Mouse (Mus musculus): ENCODE data around the gene Kcnip2. TPM values are rescaled to one million over a fixed set of nuclear protein-coding genes. Genes with fewer than 3 reads are reported as not detected.

Gene Kcnip2
- total RNA-seq, 1 experiment from 2014 or later: not detected

- ATAC-seq (replicated peaks in 1 of 2; ENCODE audit: insufficient read depth in 1 of 2, low FRiP score in 2 of 2, low TSS enrichment in 1 of 2, low read depth in 1 of 2, poor library complexity in 2 of 2, severe bottlenecking in 2 of 2): no peak
Observed at GRCm38 (mm10) chr19:45748206-45748605, 67.7 kb downstream of the Kcnip2 start.

DNA sequence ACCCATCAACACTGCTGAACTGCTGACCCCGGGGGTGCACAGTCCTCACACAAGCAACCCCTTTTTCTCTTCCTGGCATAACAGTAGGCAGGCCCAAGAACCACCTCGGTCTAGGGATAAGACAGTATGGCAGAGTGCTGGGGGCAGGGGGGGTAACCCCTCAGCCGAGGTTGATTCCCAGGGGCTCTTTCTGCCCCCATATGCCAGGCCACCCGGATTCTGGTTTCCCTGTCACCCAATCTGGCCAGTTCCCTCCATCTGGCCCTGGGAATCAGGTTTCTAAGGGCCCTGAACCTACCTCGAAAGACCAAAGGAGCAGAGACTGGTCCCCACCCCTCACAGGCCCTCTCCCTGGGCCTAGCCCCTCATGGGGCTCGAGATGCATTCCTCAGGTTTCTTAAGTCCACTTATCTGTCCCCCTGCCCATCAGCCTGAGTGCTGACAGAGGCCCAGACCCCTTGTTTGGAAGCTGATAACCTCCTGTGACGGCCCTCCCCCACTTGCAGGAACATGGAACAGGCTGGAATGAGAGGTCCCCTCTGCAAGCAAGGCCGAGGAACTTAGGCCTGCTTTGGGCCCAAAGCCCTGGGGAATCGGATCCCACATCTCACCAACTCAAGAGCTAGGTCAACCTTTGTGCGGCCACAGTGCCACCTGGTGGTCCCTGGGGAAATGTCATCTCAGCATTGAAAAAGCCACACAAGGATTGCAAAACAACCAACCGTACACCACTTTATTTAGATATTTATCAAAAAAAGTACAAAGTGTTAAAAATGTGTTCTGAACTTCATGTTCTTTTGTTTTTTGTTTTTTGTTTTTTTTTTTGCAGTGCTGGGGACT lies 68.6 kb downstream of the Kcnip2 start:
- ATAC-seq (replicated peaks in 1 of 2; ENCODE audit: insufficient read depth in 1 of 2, low FRiP score in 2 of 2, low TSS enrichment in 1 of 2, low read depth in 1 of 2, poor library complexity in 2 of 2, severe bottlenecking in 2 of 2): peak; percentile 44 to 52; a peak in 2 of 4 replicates

GRCm38 (mm10) chr19:45746153-45747020 lies 69.5 kb downstream of the Kcnip2 start:
- peak; percentile 27 to 65; a peak in 3 of 4 replicates for ATAC-seq (replicated peaks in 1 of 2; ENCODE audit: insufficient read depth in 1 of 2, low FRiP score in 2 of 2, low TSS enrichment in 1 of 2, low read depth in 1 of 2, poor library complexity in 2 of 2, severe bottlenecking in 2 of 2)

- ATAC-seq (replicated peaks in 1 of 2; ENCODE audit: insufficient read depth in 1 of 2, low FRiP score in 2 of 2, low TSS enrichment in 1 of 2, low read depth in 1 of 2, poor library complexity in 2 of 2, severe bottlenecking in 2 of 2): no peak
Observed at GRCm38 (mm10) chr19:45745344-45746152, 70.3 kb downstream of the Kcnip2 start.

DNA sequence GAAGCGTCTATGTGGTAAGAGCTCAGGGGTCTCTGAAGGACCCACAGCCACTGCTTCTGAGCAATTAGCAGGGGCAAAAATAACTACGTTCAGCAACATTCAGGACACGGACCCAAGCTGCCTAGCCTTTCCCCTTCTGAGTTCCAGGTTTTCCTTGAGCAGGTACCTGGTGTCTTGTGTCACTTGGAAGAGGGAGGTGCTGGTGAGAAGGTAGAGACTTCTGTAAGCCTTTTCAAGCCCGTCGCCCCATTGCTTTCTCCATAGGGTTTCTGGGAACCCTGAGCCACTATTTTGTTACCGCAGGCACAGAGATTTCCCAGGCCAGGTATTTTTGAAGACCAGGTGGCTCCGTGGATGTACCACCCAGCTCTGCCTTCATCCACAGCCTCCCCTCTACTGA lies 72.2 kb downstream of the Kcnip2 start:
- no peak for ATAC-seq (replicated peaks in 1 of 2; ENCODE audit: insufficient read depth in 1 of 2, low FRiP score in 2 of 2, low TSS enrichment in 1 of 2, low read depth in 1 of 2, poor library complexity in 2 of 2, severe bottlenecking in 2 of 2)

DNA sequence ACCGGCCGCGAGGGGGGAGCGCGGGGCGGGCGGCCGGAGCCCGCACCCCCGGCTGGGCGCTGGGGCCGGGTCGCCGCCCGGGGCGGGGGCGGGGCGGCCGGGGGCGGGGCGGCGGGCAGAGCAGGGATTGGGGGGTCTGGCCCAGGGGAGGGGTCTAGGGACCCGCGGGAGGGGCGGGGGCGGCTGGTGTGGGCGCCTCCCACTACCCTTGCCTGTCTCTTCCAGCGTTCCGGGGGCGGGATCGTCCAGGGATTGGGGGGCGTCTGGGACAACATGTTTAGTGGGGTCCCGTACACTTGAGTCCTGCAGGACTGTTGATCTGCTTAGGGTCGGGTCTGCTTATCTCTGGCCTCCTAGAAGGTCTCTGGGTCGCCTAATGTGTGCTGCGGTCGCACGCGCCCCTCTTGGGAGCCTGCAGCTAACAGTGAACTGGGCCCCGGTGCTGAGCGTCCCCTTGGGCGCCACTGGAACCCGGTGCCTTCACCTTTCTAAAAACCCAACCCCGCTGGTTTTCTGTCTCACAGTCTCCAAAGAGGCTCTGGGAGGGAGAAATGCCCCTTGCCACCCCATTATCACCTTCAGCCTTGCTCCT lies 72.8 kb downstream of the Kcnip2 start:
- ATAC-seq (replicated peaks in 1 of 2; ENCODE audit: insufficient read depth in 1 of 2, low FRiP score in 2 of 2, low TSS enrichment in 1 of 2, low read depth in 1 of 2, poor library complexity in 2 of 2, severe bottlenecking in 2 of 2): no peak

DNA sequence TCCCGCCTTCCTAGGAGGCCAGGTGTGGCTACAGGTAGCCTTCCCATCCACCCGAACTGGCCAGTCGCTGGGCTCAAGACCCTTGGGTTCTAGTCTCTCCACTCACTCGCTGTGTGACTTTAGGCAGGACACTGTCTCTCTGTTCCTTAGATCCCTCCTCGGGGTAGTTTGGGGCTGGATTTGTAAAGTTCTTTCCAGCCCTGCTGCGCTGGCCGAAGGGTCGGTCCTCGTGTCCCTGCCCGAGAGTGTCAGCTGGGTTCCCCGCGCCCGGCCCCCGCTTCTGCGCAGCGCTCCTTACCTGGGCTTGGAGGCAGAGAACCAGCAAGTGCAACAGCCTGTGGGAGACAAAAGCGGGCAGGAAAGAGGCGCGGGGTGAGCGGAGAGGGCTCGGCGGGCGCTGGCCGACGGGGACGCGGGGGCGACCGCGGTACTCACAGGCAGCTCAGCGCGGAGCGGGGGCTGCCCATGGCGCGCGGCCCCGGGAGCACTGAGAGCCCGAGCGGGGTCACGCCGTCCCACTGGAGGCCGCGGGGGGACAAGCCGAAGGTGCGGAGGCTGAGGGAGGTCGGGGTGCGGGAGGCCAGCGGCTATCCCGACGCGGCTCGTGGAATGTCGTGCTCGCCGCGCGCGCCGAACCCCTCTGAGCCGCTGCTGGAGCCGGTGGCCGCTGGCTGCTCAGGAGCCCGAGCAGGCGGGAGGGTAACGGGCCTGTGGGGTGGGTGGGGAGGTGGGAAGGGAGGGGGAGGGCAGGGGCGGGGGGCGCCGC lies 73.5 kb downstream of the Kcnip2 start, which contains the start of gene Fgf8:
TSS of gene Fgf8 (minus strand) at position 698 of the 766 bp plus-strand sequence.
- ATAC-seq (replicated peaks in 1 of 2; ENCODE audit: insufficient read depth in 1 of 2, low FRiP score in 2 of 2, low TSS enrichment in 1 of 2, low read depth in 1 of 2, poor library complexity in 2 of 2, severe bottlenecking in 2 of 2): no peak

Other genes with a start within 250 kb of the Kcnip2 start
- 17.1 and 32.5 TPM in 2 replicates for gene Fbxw4, start 155.7 kb downstream of the Kcnip2 start, total RNA-seq (2017)
- not detected in 2 replicates for gene Fgf8, start 73.1 kb downstream of the Kcnip2 start, total RNA-seq (2017)
- gene Npm3, start 66.5 kb downstream of the Kcnip2 start, total RNA-seq (2017): 63.4 and 85.8 TPM in 2 replicates
- 234 and 248 TPM in 2 replicates for gene Mgea5, start 32.2 kb downstream of the Kcnip2 start, total RNA-seq (2017)
- 10.6 and 11.9 TPM in 2 replicates for gene Armh3, start 182.4 kb upstream of the Kcnip2 start, total RNA-seq (2017)
- gene Hps6, start 187.4 kb upstream of the Kcnip2 start, total RNA-seq (2017): 4.1 and 4.6 TPM in 2 replicates
- 21.3 and 24.6 TPM in 2 replicates for gene Pprc1, start 228.8 kb upstream of the Kcnip2 start, total RNA-seq (2017)
- gene Ldb1, start 229.2 kb upstream of the Kcnip2 start, total RNA-seq (2017): 184 and 203 TPM in 2 replicates

Measured in hematopoietic stem cell, adult 5-6 weeks (primary cell).